Mouse (Mus musculus): ENCODE measurements around the gene Tmem206. TPM values are rescaled to one million over a fixed set of nuclear protein-coding genes. Genes with fewer than 3 reads are reported as not detected.

The Tmem206 gene
- total RNA-seq, 2 experiments from 2014 or later, result 1.2 to 1.4 TPM

DNA sequence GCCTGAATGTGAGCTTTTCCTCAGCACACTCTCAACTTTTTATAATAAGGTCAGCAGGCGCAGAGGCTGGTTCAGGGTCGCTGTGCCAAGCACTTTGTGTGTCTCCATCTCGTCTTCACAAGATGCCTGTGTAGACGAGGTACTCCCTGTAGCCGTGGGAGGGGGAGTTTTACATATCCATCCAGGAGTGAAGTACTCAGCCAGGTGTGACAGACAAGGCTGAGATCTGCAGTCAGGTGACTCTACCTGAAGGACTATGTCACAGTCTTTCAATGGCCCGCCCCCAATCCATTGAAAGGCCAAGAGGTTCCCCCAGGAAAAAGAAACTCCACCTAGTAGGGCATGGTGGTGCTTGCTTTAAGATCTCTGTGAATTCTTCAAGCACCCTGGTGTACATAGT lies 12.6 kb upstream of the Tmem206 start:
- Histone ChIP-seq H3K4me3 (peak overlapping the region; percentile 78), H3K27ac (peak overlapping the region; percentile 92)
- DNase-seq, result no peak
- intact Hi-C loops (cut with DNase I), result loop anchor here (2.0 to 5.0 kb wide), 3 partner anchors 34 to 509 kb away; partner anchors contain the start of gene Nek2
- no peak for TF ChIP-seq CTCF (IDR thresholded peaks at IDR 0.05)

DNA sequence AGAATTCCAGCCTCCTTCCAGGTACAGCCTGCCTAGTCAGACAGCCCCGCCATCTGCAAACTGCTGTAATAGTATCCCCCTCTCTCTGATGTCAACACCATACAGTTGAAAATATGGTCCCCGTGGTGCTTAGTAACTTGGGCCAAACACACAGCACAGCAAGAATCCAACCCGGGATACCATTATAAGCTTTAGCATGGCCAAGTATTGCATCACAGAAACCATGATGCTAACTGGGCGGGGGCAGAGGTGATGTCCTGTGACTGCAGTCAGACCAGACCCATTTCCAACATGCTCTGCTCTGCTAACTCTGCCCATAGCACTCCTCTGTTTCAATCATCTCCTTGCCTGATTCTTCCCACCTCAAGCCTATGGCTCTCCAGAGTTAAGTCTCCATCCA lies 11.8 kb upstream of the Tmem206 start:
- H3K4me3 ChIP-seq, result no peak overlapping the region
- TF ChIP-seq CTCF (IDR thresholded peaks at IDR 0.05), result no peak
- H3K27ac ChIP-seq, result peak overlapping the region; percentile 12; the same call in 1 of the 2 replicates
- intact Hi-C loops (cut with DNase I), result loop anchor here (2.0 to 5.0 kb wide), 3 partner anchors 33 to 508 kb away; partner anchors contain the start of gene Nek2
- DNase-seq, result no peak

GRCm38 (mm10) chr1:191316818-191317217 lies 8.9 kb upstream of the Tmem206 start:
- Histone ChIP-seq H3K27ac (peak overlapping the region; percentile 95), H3K4me3 (peak overlapping the region; percentile 81)
- no peak for DNase-seq
- TF ChIP-seq CTCF (IDR thresholded peaks at IDR 0.05), result no peak; the same call in 1 of the 2 replicates
- intact Hi-C loops (cut with DNase I), result no loop called here

GRCm38 (mm10) chr1:191317591-191318196 lies 8.0 kb upstream of the Tmem206 start, which contains the start of gene Nenf:
TSS of gene Nenf (minus strand) at chr1:191318194.
- TF ChIP-seq CTCF (IDR thresholded peaks at IDR 0.05), result peak; percentile 48
- H3K4me3 ChIP-seq, result peak within 1 kb of the TSS; percentile 81
- intact Hi-C loops (cut with DNase I), result no loop called here
- H3K27ac ChIP-seq, result peak within 1 kb of the TSS; percentile 95
- DNase-seq, result peak; percentile 88

DNA sequence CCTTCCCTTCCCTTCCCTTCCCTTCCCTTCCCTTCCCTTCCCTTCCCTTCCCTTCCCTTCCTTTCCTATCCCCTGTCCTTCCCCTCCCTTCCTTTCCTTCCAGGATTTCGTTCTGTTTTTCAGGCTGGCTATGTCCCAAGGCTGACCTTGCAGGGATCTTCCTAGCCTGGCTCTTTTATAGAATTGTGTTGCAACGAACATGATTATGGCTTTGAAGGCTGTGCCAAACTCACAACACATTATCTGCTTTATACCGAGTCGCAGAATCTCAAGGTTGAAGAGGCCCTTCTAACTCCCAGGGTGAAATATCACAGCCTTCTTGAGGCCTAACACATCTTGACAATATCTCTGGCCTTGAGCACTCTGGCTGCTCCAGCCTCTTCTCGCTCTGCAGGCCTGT lies 7.0 kb upstream of the Tmem206 start:
- no peak for TF ChIP-seq CTCF (IDR thresholded peaks at IDR 0.05)
- H3K4me3 ChIP-seq, result no peak overlapping the region
- intact Hi-C loops (cut with DNase I), result no loop called here
- peak; percentile 20 for DNase-seq
- peak overlapping the region; percentile 51; the same call in 1 of the 2 replicates for H3K27ac ChIP-seq

DNA sequence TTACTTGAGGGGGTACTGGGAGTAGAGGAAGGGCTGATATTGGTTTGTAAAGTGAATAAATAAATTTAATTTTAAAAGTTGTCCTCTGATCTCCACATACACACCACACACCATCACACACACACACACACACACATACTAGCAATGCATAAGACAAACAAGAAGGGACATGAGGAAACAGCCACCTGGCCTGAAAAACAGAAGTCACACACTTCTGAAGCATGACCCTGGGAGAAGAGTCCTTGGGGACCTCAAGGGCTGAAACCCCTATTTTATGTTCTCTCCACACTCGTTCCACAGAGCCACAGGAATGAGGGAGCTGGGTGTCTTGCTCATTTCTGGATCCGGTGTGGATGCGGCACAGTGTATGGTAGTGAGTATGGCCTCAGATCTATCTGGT lies 2.3 kb upstream of the Tmem206 start:
- no peak for TF ChIP-seq CTCF (IDR thresholded peaks at IDR 0.05)
- DNase-seq, result no peak
- intact Hi-C loops (cut with DNase I), result no loop called here
- Histone ChIP-seq H3K27ac (no peak overlapping the region), H3K4me3 (no peak overlapping the region)

- no peak for TF ChIP-seq CTCF (IDR thresholded peaks at IDR 0.05)
- intact Hi-C loops (cut with DNase I), result no loop called here
- peak; percentile 16 for DNase-seq
- Histone ChIP-seq H3K4me3 (peak overlapping the region; percentile 77), H3K27ac (peak overlapping the region; percentile 87)
These were observed 750 bp upstream of the Tmem206 start for GRCm38 (mm10) chr1:191324733-191325590.

DNA sequence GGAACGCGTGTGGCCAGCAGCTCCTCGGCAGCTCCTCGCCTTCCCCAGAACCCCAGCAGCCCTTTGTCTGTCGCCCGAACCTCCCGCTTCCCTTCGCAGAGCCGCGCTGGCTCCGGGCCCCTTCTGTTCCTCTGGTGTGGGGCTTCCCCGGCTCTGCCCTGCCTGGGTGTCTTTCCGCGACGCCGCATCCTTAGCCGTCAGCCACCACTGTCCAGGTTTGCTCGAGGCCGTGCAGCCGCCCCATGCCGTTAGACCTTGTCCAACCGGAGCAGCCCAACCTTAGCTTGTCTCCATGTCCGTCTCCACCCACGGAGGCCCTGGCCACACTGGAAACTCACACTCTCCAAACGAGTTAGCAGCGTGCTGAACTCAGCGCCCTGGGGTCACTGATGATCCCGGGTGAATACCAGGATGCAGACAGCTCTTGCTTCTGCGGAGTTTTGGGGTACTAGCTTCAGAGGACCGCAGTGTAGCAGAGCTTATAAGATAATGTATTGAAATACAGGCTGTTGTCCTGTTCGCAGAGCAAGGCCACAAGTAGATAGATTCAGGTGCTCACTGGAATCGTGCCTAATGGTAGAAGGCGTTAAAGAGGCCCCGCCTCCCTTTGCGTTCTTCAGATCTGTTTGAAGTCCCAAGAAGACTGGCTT lies 646 bp downstream of the Tmem206 start:
- TF ChIP-seq CTCF (IDR thresholded peaks at IDR 0.05), result no peak
- Histone ChIP-seq H3K4me3 (peak overlapping the region; percentile 77), H3K27ac (peak overlapping the region; percentile 87)
- DNase-seq, result peak; percentile 55
- intact Hi-C loops (cut with DNase I), result no loop called here

GRCm38 (mm10) chr1:191327258-191327657 lies 1.5 kb downstream of the Tmem206 start:
- intact Hi-C loops (cut with DNase I), result no loop called here
- no peak overlapping the region for H3K4me3 ChIP-seq
- TF ChIP-seq CTCF (IDR thresholded peaks at IDR 0.05), result no peak
- DNase-seq, result peak; percentile 11
- H3K27ac ChIP-seq, result no peak overlapping the region

DNA sequence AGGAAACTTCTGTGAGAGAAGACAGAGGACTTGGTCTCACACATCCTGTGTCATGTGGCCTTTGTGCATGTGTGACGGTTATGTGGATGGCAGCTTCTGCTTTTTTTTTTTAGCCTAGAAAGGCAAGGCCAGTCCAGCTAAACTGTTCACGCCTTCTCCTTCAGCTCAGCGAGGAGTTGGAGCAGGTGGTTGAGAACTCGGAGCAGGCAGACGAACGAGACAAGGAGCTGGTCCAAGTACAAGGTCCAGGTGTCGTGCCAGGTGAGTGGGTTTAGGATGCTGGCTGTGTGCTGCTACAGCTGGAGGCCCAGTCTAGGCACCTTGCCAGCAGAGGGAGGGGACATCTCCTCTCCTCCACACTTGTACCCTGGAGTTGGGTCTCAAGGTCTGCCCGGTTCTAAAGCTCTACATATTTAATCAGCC lies 2.3 kb downstream of the Tmem206 start:
- no peak for TF ChIP-seq CTCF (IDR thresholded peaks at IDR 0.05)
- DNase-seq, result peak; percentile 21
- no peak overlapping the region for H3K4me3 ChIP-seq
- intact Hi-C loops (cut with DNase I), result no loop called here
- H3K27ac ChIP-seq, result no peak overlapping the region

- TF ChIP-seq CTCF (IDR thresholded peaks at IDR 0.05), result no peak
- H3K27ac ChIP-seq, result no peak overlapping the region
- H3K4me3 ChIP-seq, result no peak overlapping the region
- intact Hi-C loops (cut with DNase I), result no loop called here
- peak; percentile 15 for DNase-seq
These were observed 4.6 kb downstream of the Tmem206 start for GRCm38 (mm10) chr1:191330356-191330755.

DNA sequence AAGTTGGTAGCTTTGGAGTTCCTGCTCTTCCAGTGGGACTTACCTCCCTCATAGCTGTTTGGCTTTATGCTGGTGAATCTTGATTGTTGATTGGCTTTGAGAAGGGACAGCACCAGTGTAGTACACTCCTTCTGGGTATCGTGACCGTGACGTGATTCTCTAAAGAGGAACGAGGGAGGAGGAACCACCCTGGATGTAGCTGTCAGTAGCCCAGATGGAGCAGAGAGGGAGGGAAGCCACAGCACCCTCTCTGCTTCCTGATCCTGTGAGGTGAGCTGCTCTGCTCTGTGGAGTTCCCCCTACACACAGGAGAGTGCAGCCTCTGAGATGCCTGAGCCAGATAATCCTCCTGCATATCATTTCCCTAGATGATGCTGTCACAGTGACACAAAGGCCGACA lies 8.8 kb downstream of the Tmem206 start:
- no peak for TF ChIP-seq CTCF (IDR thresholded peaks at IDR 0.05)
- H3K4me3 ChIP-seq, result no peak overlapping the region
- intact Hi-C loops (cut with DNase I), result no loop called here
- no peak overlapping the region for H3K27ac ChIP-seq
- DNase-seq, result no peak

DNA sequence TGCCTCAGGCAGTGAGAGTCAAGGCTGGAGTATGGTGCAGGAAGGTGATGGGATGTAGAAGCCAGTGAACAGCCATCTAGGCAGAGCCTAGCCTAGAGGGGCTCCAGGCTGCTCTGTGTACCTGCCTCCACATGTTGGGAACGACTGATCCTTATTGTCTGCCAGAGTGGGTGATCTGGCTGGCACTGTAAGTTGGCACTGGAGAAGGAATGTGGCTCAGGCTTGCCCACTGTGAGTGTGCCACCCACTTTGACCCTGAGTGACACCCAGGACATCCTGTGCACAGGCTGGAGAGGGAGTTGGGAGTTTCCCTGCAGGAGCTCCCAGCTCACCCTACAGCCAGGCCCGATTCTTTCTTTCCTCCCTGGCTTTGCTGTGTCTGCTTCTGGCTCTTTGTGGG lies 14.2 kb downstream of the Tmem206 start:
- intact Hi-C loops (cut with DNase I), result no loop called here
- TF ChIP-seq CTCF (IDR thresholded peaks at IDR 0.05), result no peak
- Histone ChIP-seq H3K27ac (no peak overlapping the region), H3K4me3 (no peak overlapping the region)
- no peak for DNase-seq
